Mouse (Mus musculus) erythroblast, embryonic 14.5 days (primary cell): ENCODE data around the gene Slc35a1.

Experiments
- GATA1 ChIP-seq: IDR thresholded peaks from 2 replicates; pipeline ENCODE4 v1.6.1; 2012; ENCODE audit warnings: low read length, inconsistent platforms, mixed read lengths
- TAL1 ChIP-seq: IDR thresholded peaks from 3 replicates; pipeline ENCODE4 v1.6.1; 2012; ENCODE audit warnings: low read length, inconsistent platforms, mixed read lengths

DNA sequence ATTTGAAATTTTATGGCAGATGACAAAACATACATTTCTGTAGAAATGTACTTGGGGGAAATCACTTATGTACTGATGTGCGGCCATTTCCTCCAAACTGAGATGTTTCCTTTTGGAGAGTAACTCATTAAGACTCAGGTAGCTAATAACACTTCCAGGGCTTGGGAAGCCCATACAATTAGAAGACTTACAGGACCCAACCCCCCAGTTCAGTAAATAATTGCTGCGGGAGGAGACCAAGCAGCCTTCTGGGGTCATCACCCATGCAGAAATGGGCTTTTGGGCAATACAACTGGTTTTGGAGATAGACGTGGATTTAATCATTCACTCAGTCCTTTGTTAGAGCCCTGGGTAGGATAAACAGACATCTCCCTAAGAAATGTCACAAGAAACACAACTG is 20.0 kb upstream of the Slc35a1 start:
- TF ChIP-seq GATA1 (no peak), TAL1 (no peak)
